In genomic region chr3:100530919-100531318, GRCm38 (mm10) we compare ENCODE assay signal across 1 mouse cellular context.
TF ChIP-seq lines count a peak whose summit lies in the region.

No protein-coding gene starts in this region.

TF ChIP-seq in CH12.LX, 34 proteins besides CTCF, POLR2A, EP300 and RAD21:
- peak; percentile 79 for TF ChIP-seq IRF4 (IDR thresholded peaks at IDR 0.05; ENCODE audit: low read depth, low read length)
- no peak for TF ChIP-seq NELFE (IDR thresholded peaks at IDR 0.05; ENCODE audit: low read depth, low read length)
- TF ChIP-seq BHLHE40 (IDR thresholded peaks at IDR 0.05; ENCODE audit: low read depth, low read length): peak; percentile 44; the same call in 1 of the 2 replicates
- 0 out of 2 replicates have a peak, but pooled peaks have one; percentile 13 for TF ChIP-seq TBP (conservative IDR thresholded peaks at IDR 0.05; ENCODE audit: low read depth, low read length)
- TF ChIP-seq RCOR1 (conservative IDR thresholded peaks at IDR 0.05; ENCODE audit: low read depth, low read length): peak; percentile 46; the same call in 1 of the 2 replicates
- TF ChIP-seq SIN3A (IDR thresholded peaks at IDR 0.05; ENCODE audit: low read length): peak; percentile 24; the same call in 1 of the 2 replicates
- 0 out of 2 replicates have a peak, but pooled peaks have one; percentile 4 for TF ChIP-seq MEF2A (IDR thresholded peaks at IDR 0.05; ENCODE audit: borderline replicate concordance, low read depth, low read length)
- TF ChIP-seq ZNF384 (IDR thresholded peaks at IDR 0.05; ENCODE audit: low read depth, low read length): peak; percentile 64
- no peak for TF ChIP-seq MAFK (IDR thresholded peaks at IDR 0.05; ENCODE audit: insufficient replicate concordance, low read length)
- TF ChIP-seq ZMIZ1 (IDR thresholded peaks at IDR 0.05; ENCODE audit: low read depth, low read length): 0 out of 2 replicates have a peak, but pooled peaks have one; percentile 9
- peak; percentile 60 for TF ChIP-seq ELF1 (IDR thresholded peaks at IDR 0.05; ENCODE audit: low read depth, low read length)
